In the genomic region with DNA sequence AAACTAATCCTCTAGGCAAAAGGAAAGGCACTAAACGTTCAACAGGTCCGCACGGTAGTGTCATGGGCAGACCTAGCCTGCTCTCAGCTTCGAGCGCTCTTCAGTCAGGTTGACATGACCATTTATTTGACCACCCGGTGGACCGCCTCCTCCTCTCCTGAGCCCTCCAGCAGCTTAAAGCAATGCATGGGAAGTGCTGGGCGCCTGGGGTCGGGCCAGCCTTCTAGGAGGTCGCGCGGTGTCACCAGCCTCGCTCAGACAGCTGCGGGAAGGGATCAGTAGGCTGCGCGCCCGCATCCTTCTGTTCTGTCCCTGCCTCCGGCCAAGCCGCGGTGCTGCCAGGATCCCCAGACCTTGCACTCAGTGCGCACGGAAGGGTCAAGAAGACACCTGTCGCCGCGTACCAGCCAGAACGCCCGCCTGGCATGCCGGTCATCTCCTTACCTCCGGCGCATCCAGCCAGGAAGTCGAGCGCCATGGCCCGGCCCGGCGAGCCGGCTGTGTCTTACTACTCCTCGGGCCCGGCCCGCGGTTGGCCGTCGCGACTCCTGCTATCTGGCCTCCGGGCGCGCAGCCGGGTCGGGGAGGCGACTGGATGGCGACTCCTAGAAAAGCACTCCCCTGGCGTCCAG, we compare ENCODE assay signal across 8 mouse cellular contexts. TPM values are rescaled to one million over a fixed set of nuclear protein-coding genes. Genes with fewer than 3 reads are reported as not detected.
A peak's percentile ranks its signal among the peaks of the same experiment; 100 is the strongest.
DNase-seq lines count a peak whose midpoint lies in the region; TF ChIP-seq lines count a peak whose summit lies in the region.

No protein-coding gene starts in this region.

- peaks cover 21% of the 10 kb centered on the region for H3K4me1 ChIP-seq in testis, adult 2 months (ENCODE audit: control insufficient read depth, insufficient read depth, low read length)
- H3K4me1 ChIP-seq in limb, embryonic 10.5 days, result peaks cover 49% of the 10 kb centered on the region
- peaks cover 62% of the 10 kb centered on the region for H3K4me1 ChIP-seq in olfactory bulb, adult 2 months (ENCODE audit: control insufficient read depth, insufficient read depth, low read length)

- no peak overlapping the region for H3K27ac ChIP-seq in testis, adult 2 months (ENCODE audit: control insufficient read depth, insufficient read depth, low read depth, low read length)
- peak overlapping the region; percentile 88 for H3K27ac ChIP-seq in limb, embryonic 10.5 days
- 0 out of 2 replicates have a peak overlapping the region, but pooled peaks have one; percentile 16 for H3K27ac ChIP-seq in olfactory bulb, adult 2 months (ENCODE audit: insufficient read depth, low read depth, low read length)

- WGBS in limb, embryonic 10.5 days, result under 1% methylated on average over 51 of the region's 51 CpGs
- WGBS in olfactory bulb, adult 2 months, result 1% methylated on average over 51 of the region's 51 CpGs

- H3K27me3 ChIP-seq in testis, adult 2 months (ENCODE audit: control insufficient read depth, insufficient read depth, low read length), result no peaks in the 10 kb centered on the region
- 0 out of 2 replicates have a peak, but pooled peaks cover 9% of the 10 kb centered on the region for H3K27me3 ChIP-seq in limb, embryonic 10.5 days (ENCODE audit: low read depth, poor library complexity, severe bottlenecking)

- H3K36me3 ChIP-seq in testis, adult 2 months (ENCODE audit: control insufficient read depth, insufficient read depth, low read length), result no peaks in the 10 kb centered on the region
- peaks cover 50% of the 10 kb centered on the region for H3K36me3 ChIP-seq in limb, embryonic 10.5 days

- peak; percentile 51 for DNase-seq in embryo, embryonic 10 days (ENCODE audit: low spot score)
- no peak for DNase-seq in embryo, embryonic 9.5 days (ENCODE audit: extremely low spot score)
- DNase-seq in testis, postnatal 14 days (ENCODE audit: low spot score), result no peak
- DNase-seq in limb, embryonic 10.5 days (ENCODE audit: low spot score), result no peak
- no peak for DNase-seq in ovary, postnatal 14 days (ENCODE audit: low spot score)
- no peak for DNase-seq in kidney, postnatal 10 days

- no peaks in the 10 kb centered on the region for H3K9me3 ChIP-seq in limb, embryonic 10.5 days (replicated peaks)

- no peak for TF ChIP-seq CTCF in testis, adult 2 months (IDR thresholded peaks at IDR 0.05; ENCODE audit: control insufficient read depth, insufficient read depth, insufficient replicate concordance, low read depth, low read length)
- TF ChIP-seq CTCF in olfactory bulb, adult 2 months (IDR thresholded peaks at IDR 0.05; ENCODE audit: insufficient read depth, low read depth, low read length), result no peak

- no peak for TF ChIP-seq POLR2A in testis, adult 2 months (IDR thresholded peaks at IDR 0.05; ENCODE audit: control insufficient read depth, low read depth, low read length)
- TF ChIP-seq POLR2A in olfactory bulb, adult 2 months (IDR thresholded peaks at IDR 0.05; ENCODE audit: insufficient read depth, low read depth, low read length), result peak; percentile 62; the same call in 1 of the 2 replicates

- H3K4me3 ChIP-seq in testis, adult 2 months (ENCODE audit: control insufficient read depth, low read depth, low read length), result peak overlapping the region; percentile 85
- H3K4me3 ChIP-seq in limb, embryonic 10.5 days, result peak overlapping the region; percentile 79
- H3K4me3 ChIP-seq in olfactory bulb, adult 2 months (ENCODE audit: insufficient read depth, low read depth, low read length), result peak overlapping the region; percentile 77

RNA-seq across cellular contexts. Expression of a gene that starts 0.4 kb away (rescaled TPM):
- polyA plus RNA-seq in testis, adult 2 months (2012; rRNA removed), result 2.8 and 4.4 TPM in 2 replicates
- 12.8 and 13.8 TPM in 2 replicates for polyA plus RNA-seq in limb, embryonic 10.5 days (2016; fragmentation: Nextera tagmentation; extraction: Ambion mirVana)
- not detected in 2 replicates for polyA plus RNA-seq in olfactory bulb, adult 2 months (2012; ENCODE audit: insufficient read depth, insufficient read length, low replicate concordance, missing spikeins)

RNA-seq across cellular contexts. Expression of a gene that starts 0.5 kb away (rescaled TPM):
- polyA plus RNA-seq in testis, adult 2 months (2012; rRNA removed), result 6.8 and 7.8 TPM in 2 replicates
- polyA plus RNA-seq in limb, embryonic 10.5 days (2016; fragmentation: Nextera tagmentation; extraction: Ambion mirVana), result 13.1 and 15.6 TPM in 2 replicates
- polyA plus RNA-seq in olfactory bulb, adult 2 months (2012; ENCODE audit: insufficient read depth, insufficient read length, low replicate concordance, missing spikeins), result not detected in 2 replicates

RNA-seq across cellular contexts. Expression of a gene that starts 42.6 kb away (rescaled TPM):
- 6.9 and 7.8 TPM in 2 replicates for polyA plus RNA-seq in testis, adult 2 months (2012; rRNA removed)
- polyA plus RNA-seq in limb, embryonic 10.5 days (2016; fragmentation: Nextera tagmentation; extraction: Ambion mirVana), result 16.9 and 19.0 TPM in 2 replicates
- 177 TPM in 1 of 2 replicates, not detected in the other for polyA plus RNA-seq in olfactory bulb, adult 2 months (2012; ENCODE audit: insufficient read depth, insufficient read length, low replicate concordance, missing spikeins)

RNA-seq across cellular contexts. Expression of a gene that starts 58.1 kb away (rescaled TPM):
- 13.2 and 15.0 TPM in 2 replicates for polyA plus RNA-seq in testis, adult 2 months (2012; rRNA removed)
- 11.8 and 12.3 TPM in 2 replicates for polyA plus RNA-seq in limb, embryonic 10.5 days (2016; fragmentation: Nextera tagmentation; extraction: Ambion mirVana)
- polyA plus RNA-seq in olfactory bulb, adult 2 months (2012; ENCODE audit: insufficient read depth, insufficient read length, low replicate concordance, missing spikeins), result not detected in 2 replicates

RNA-seq across cellular contexts. Expression of a gene that starts 58.6 kb away (rescaled TPM):
- 27.4 and 43.7 TPM in 2 replicates for polyA plus RNA-seq in testis, adult 2 months (2012; rRNA removed)
- polyA plus RNA-seq in limb, embryonic 10.5 days (2016; fragmentation: Nextera tagmentation; extraction: Ambion mirVana), result 138 and 157 TPM in 2 replicates
- polyA plus RNA-seq in olfactory bulb, adult 2 months (2012; ENCODE audit: insufficient read depth, insufficient read length, low replicate concordance, missing spikeins), result 429 TPM in 1 of 2 replicates, not detected in the other
